Mouse (Mus musculus): ENCODE measurements around the gene Ptgs1. TPM values are rescaled to one million over a fixed set of nuclear protein-coding genes. Genes with fewer than 3 reads are reported as not detected.

The Ptgs1 gene
- polyA plus RNA-seq, 1 experiment from 2014 or later: 3.4 TPM

DNA sequence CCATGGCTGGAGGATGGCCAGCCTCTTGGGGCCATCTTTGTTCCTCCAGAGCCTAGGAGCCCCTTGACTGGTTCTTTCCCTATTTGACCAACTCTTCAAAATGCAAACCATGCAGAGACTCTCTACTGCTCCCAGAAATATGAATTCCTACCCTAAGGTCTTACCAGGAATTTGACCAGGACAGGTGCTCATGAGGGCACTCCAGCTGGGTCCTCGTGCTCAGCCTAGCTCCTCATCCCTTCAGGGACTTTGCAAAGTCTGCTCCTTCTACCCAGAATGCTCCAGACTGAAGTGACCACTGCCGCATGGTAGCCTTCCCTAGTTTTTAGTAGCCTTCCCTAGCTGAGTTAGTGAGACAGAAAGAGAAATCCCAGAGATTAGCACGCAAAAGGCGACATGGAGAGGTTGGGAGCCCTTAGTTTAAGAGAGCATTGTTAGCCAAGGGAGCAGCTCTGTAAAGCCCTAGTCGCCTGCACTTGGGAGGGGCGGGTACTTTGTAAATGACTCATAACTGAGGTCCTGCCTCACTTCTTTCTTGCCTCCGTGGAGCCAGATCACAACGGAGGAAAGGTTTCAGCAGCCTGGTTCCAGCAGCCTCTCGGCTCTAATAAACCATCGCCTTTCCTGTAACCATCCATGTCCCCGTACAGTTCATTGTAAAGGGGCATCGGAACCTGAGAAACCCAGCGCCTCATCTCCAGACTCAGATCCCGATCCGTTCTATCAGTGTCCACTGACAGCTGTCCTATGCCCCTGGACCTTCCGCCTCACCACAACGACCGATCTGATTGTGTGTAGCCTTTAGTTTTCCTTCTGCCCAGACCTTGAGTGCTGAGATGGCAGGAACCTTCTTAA is 28.2 kb upstream of the Ptgs1 start:
- Histone ChIP-seq H3K4me1 (peaks cover 29% of the 10 kb centered on the region), H3K9ac (replicated peaks) (peak overlapping the region; percentile 51; the same call in 1 of the 2 replicates), H3K9me3 (no peaks in the 10 kb centered on the region), H3K27me3 (peaks cover 18% of the 10 kb centered on the region; the same call in 1 of the 2 replicates), H3K27ac (replicated peaks) (peak overlapping the region; percentile 84), H3K4me3 (peak overlapping the region; percentile 39), H3K4me2 (replicated peaks) (peak overlapping the region; percentile 66), H3K36me3 (no peaks in the 10 kb centered on the region)
- ATAC-seq (replicated peaks): no peak
- WGBS: 19% methylated on average over 18 of the region's 18 CpGs

GRCm38 (mm10) chr2:36202611-36202880 is 27.7 kb upstream of the Ptgs1 start:
- H3K9me3 ChIP-seq: no peaks in the 10 kb centered on the region
- ATAC-seq (replicated peaks): 0 out of 2 replicates have a peak, but pooled peaks have one; percentile 3
- H3K4me3 ChIP-seq: peak overlapping the region; percentile 39
- H3K27ac ChIP-seq (replicated peaks): peak overlapping the region; percentile 84
- H3K27me3 ChIP-seq: peaks cover 18% of the 10 kb centered on the region; the same call in 1 of the 2 replicates
- peak overlapping the region; percentile 51; the same call in 1 of the 2 replicates for H3K9ac ChIP-seq (replicated peaks)
- WGBS: 19% methylated on average over 5 of the region's 5 CpGs
- peaks cover 29% of the 10 kb centered on the region for H3K4me1 ChIP-seq
- H3K36me3 ChIP-seq: no peaks in the 10 kb centered on the region
- peak overlapping the region; percentile 66 for H3K4me2 ChIP-seq (replicated peaks)

DNA sequence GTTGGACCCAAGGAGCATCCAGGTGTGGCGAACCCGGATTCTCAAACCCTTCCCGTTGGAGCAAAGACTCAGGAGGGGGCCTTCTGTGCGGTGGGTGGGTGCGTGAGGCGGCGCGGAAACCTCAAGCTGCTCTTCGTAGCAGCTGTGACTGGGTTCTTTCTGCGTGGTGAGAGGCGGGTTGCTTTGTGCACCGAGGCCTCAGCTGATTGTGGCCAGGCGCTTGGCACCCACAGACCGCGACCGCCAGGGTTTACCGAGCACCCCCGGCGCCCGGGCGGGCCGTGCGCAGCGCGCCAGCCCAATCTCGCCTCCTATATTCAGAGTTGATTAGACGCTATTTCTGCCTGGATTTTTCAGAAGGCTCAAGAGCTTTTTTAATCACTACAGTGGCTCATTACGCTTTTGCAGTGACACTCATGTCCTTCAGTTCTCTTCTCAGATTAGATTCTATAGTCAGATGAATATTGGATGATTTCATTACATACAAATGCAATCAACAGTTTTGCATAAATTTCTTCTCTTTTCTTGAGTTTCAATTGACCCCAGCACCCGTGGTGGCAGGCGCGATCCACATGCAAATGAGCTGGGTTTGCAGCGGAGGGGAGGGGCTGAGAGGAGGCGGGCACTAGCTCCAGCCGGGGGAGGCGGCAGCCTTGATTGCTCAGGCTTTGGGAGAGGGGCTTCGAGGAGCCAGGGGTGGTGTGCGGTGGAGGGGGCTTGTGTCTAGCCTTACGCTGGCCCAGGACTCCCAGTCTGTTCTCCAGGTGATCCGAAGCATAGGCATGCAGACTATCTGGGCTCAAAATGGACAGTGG is 27.0 kb upstream of the Ptgs1 start:
- H3K9me3 ChIP-seq: no peaks in the 10 kb centered on the region
- peak overlapping the region; percentile 39 for H3K4me3 ChIP-seq
- H3K9ac ChIP-seq (replicated peaks): peak overlapping the region; percentile 51
- H3K4me2 ChIP-seq (replicated peaks): peak overlapping the region; percentile 66
- peak; percentile 80 for ATAC-seq (replicated peaks)
- peaks cover 18% of the 10 kb centered on the region; the same call in 1 of the 2 replicates for H3K27me3 ChIP-seq
- under 1% methylated on average over 39 of the region's 39 CpGs for WGBS
- peak overlapping the region; percentile 84 for H3K27ac ChIP-seq (replicated peaks)
- H3K4me1 ChIP-seq: peaks cover 26% of the 10 kb centered on the region
- H3K36me3 ChIP-seq: no peaks in the 10 kb centered on the region

DNA sequence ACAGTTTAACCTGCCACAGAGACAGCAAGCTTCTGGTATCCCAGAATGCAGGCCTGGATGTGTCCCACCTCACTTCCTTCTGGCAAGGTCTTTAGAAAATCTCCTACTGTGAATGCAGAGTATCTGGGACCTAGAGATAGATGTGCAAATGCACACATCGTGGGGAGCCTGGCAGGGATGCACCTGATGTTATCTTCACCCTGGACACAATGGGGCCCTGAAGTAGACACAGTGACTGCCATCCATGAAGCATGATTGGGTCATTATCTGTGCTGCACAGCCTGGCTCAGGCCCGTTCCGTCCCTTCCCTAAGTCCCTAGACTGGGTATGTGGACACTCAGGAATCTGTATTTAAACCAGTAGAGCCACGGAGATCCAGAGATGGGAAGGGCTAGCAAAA is 25.6 kb upstream of the Ptgs1 start:
- Histone ChIP-seq H3K4me1 (peaks cover 18% of the 10 kb centered on the region), H3K27me3 (peaks cover 23% of the 10 kb centered on the region; the same call in 1 of the 2 replicates), H3K27ac (replicated peaks) (peak overlapping the region; percentile 84; the same call in 1 of the 2 replicates), H3K9me3 (no peaks in the 10 kb centered on the region), H3K9ac (replicated peaks) (no peak overlapping the region), H3K4me3 (no peak overlapping the region), H3K4me2 (replicated peaks) (0 out of 2 replicates have a peak overlapping the region, but pooled peaks have one; percentile 66), H3K36me3 (no peaks in the 10 kb centered on the region)
- 52% methylated on average over 4 of the region's 4 CpGs for WGBS
- ATAC-seq (replicated peaks): no peak

GRCm38 (mm10) chr2:36207071-36207470 is 23.2 kb upstream of the Ptgs1 start:
- no peak overlapping the region for H3K4me3 ChIP-seq
- H3K9ac ChIP-seq (replicated peaks): no peak overlapping the region
- no peaks in the 10 kb centered on the region for H3K36me3 ChIP-seq
- H3K4me2 ChIP-seq (replicated peaks): no peak overlapping the region
- H3K27ac ChIP-seq (replicated peaks): no peak overlapping the region
- peaks cover 28% of the 10 kb centered on the region for H3K27me3 ChIP-seq
- H3K9me3 ChIP-seq: no peaks in the 10 kb centered on the region
- WGBS: 58% methylated on average over 11 of the region's 11 CpGs
- ATAC-seq (replicated peaks): no peak
- peaks cover 22% of the 10 kb centered on the region for H3K4me1 ChIP-seq

DNA sequence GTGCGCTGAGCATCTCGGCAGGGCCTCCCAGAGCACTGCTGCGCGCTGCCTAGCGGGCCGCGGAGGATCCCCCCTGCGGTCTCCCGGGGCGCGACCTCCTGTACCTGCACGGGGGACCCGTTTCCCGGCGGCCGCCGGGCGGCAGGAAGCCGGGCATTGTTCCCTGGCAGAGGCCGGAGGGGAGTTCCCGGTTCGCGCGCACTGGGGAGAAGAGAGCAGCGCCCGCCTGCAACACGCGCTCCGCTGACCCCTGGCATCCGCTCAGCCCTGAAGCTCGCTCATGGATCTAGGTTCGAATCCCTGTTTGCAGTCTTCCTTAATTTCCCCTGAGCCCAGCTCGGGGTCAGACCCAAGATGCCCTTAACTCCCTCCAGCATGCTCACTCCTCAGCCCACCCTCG is 19.4 kb upstream of the Ptgs1 start:
- no peaks in the 10 kb centered on the region for H3K9me3 ChIP-seq
- WGBS: 2% methylated on average over 32 of the region's 34 CpGs
- H3K4me1 ChIP-seq: peaks cover 16% of the 10 kb centered on the region
- peak overlapping the region; percentile 24; the same call in 1 of the 2 replicates for H3K4me2 ChIP-seq (replicated peaks)
- H3K4me3 ChIP-seq: no peak overlapping the region
- H3K27ac ChIP-seq (replicated peaks): no peak overlapping the region
- H3K27me3 ChIP-seq: peaks cover 28% of the 10 kb centered on the region
- ATAC-seq (replicated peaks): no peak
- no peaks in the 10 kb centered on the region for H3K36me3 ChIP-seq
- no peak overlapping the region for H3K9ac ChIP-seq (replicated peaks)

- WGBS: 19% methylated on average over 7 of the region's 7 CpGs
Measured at GRCm38 (mm10) chr2:36211785-36212184, 18.4 kb upstream of the Ptgs1 start.

DNA sequence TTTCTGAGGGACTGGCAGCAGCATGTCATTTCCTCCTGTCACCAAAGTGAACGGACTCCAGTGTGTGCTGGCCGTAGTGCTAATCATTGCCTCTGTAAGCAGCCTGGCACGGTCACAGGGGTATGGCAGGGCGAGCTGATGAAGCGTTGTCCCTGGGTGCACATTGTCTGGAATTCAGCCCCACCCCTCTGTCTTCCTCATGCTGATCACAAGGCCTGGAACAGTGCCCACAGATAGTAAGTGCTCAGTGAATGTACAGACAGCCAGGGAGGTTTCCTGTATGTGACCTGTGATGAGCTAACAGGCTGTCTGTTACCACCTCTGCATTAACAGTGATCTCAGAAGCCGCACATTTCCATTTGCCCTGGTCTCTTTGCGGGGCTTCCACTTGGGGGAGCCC is 17.1 kb upstream of the Ptgs1 start:
- Histone ChIP-seq H3K4me3 (no peak overlapping the region), H3K9me3 (no peaks in the 10 kb centered on the region), H3K27ac (replicated peaks) (no peak overlapping the region), H3K27me3 (peaks cover 28% of the 10 kb centered on the region), H3K4me2 (replicated peaks) (no peak overlapping the region), H3K4me1 (peaks cover 16% of the 10 kb centered on the region), H3K36me3 (no peaks in the 10 kb centered on the region), H3K9ac (replicated peaks) (no peak overlapping the region)
- ATAC-seq (replicated peaks): no peak
- WGBS: 49% methylated on average over 7 of the region's 7 CpGs

More at GRCm38 (mm10) chr2:36211785-36212184, 18.4 kb upstream of the Ptgs1 start:
- Histone ChIP-seq H3K4me2 (replicated peaks) (no peak overlapping the region), H3K9ac (replicated peaks) (no peak overlapping the region), H3K27ac (replicated peaks) (no peak overlapping the region), H3K4me1 (peaks cover 16% of the 10 kb centered on the region), H3K4me3 (no peak overlapping the region), H3K27me3 (peaks cover 28% of the 10 kb centered on the region), H3K9me3 (no peaks in the 10 kb centered on the region), H3K36me3 (no peaks in the 10 kb centered on the region)
- ATAC-seq (replicated peaks): no peak

DNA sequence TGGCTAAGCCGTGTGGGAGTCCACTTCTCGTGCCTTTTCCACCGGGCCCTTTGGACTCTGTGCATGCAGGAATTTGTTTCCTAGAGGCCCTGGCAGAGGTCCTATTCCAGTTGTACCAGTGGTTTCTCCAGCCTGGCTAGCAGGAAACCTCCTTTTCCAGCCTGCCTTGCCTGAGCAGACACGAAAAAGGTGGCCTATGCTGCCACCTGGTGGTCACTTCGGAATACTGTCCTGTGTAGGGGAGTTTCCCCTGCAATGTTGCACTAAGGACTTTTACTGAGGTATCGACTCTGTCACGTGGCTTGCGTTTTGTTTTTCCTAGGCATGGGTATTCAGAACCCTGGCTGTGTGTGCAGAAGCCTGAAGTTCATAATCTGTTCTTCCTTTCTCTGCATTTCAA is 16.2 kb upstream of the Ptgs1 start:
- Histone ChIP-seq H3K9ac (replicated peaks) (no peak overlapping the region), H3K9me3 (no peaks in the 10 kb centered on the region), H3K27me3 (peaks cover 27% of the 10 kb centered on the region), H3K4me3 (no peak overlapping the region), H3K36me3 (no peaks in the 10 kb centered on the region), H3K4me1 (peaks cover 16% of the 10 kb centered on the region), H3K4me2 (replicated peaks) (no peak overlapping the region), H3K27ac (replicated peaks) (no peak overlapping the region)
- ATAC-seq (replicated peaks): peak; percentile 87
- WGBS: 8% methylated on average over 8 of the region's 8 CpGs

GRCm38 (mm10) chr2:36214425-36214824 is 15.8 kb upstream of the Ptgs1 start:
- Histone ChIP-seq H3K9ac (replicated peaks) (no peak overlapping the region), H3K27ac (replicated peaks) (no peak overlapping the region), H3K4me1 (peaks cover 16% of the 10 kb centered on the region), H3K9me3 (no peaks in the 10 kb centered on the region), H3K4me3 (no peak overlapping the region), H3K36me3 (no peaks in the 10 kb centered on the region), H3K4me2 (replicated peaks) (no peak overlapping the region), H3K27me3 (peaks cover 23% of the 10 kb centered on the region)
- 57% methylated on average over 5 of the region's 5 CpGs for WGBS
- ATAC-seq (replicated peaks): no peak

DNA sequence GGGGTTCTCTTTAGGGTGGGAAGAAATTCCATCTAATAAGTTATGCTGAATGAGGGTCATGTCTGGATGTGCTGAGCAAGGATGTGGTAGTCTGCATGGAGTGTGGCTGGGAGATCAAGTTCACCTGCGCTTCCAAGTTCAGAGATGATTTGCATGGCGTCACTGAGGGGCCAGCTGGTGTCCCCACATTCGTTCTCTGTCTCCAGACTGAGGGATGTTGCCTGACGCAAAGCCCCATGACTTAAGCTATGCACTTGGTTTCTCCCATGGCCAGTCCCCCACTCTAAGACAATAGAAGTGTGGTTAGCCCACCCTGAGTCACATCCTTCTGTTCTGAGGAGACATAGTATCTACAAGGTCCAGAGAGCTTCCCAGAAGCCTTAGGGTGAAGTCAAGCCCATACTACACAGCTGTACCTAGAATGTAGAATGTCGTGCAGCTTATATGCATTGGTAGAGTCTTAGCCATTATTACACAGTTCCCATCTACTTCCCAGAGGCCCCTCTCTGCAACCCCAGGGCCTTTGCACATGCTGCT is 15.0 kb upstream of the Ptgs1 start:
- WGBS: 85% methylated on average over 5 of the region's 5 CpGs
- peaks cover 16% of the 10 kb centered on the region for H3K4me1 ChIP-seq
- H3K27me3 ChIP-seq: peaks cover 21% of the 10 kb centered on the region
- H3K4me3 ChIP-seq: no peak overlapping the region
- H3K4me2 ChIP-seq (replicated peaks): no peak overlapping the region
- H3K9ac ChIP-seq (replicated peaks): no peak overlapping the region
- no peaks in the 10 kb centered on the region for H3K36me3 ChIP-seq
- no peak overlapping the region for H3K27ac ChIP-seq (replicated peaks)
- ATAC-seq (replicated peaks): no peak
- no peaks in the 10 kb centered on the region for H3K9me3 ChIP-seq

DNA sequence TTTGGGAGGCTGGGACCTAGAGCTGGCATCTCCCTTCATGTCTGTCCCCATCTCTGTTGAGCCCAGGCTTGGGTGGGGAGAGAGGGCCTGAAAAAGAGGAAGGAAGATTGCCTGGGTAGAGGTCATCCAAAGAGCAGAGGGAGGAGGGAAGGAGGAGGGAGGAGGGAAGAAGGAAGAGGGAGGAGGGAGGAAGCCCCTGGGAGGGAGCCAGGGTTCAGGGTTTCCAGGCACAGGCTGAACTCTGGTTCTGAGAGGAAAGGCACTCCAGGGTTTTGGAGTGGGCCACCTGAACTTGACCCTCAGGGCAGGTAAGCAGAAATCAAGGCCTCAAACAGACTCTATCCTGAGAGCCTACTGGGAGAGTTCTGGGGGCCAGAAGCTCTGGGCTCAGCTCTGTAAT is 13.7 kb upstream of the Ptgs1 start:
- Histone ChIP-seq H3K4me1 (peaks cover 12% of the 10 kb centered on the region), H3K4me3 (no peak overlapping the region), H3K27me3 (peaks cover 10% of the 10 kb centered on the region), H3K4me2 (replicated peaks) (no peak overlapping the region), H3K27ac (replicated peaks) (no peak overlapping the region), H3K36me3 (no peaks in the 10 kb centered on the region), H3K9ac (replicated peaks) (no peak overlapping the region), H3K9me3 (no peaks in the 10 kb centered on the region)
- no peak for ATAC-seq (replicated peaks)
